Mouse (Mus musculus) hindbrain, embryonic 12.5 days (tissue): Measurements from ENCODE around the gene Zic2. TPM values are rescaled to one million over a fixed set of nuclear protein-coding genes. Genes with fewer than 3 reads are reported as not detected.
"Not testable (repeated sequence)": the region's sequence is repeated elsewhere in the genome, so short reads cannot be mapped to it uniquely, and the experiment has no call there.

Source experiments
- ATAC-seq: fragments of 200-750 bp; cut with Nextera tagmentation; 2 replicates; pipeline ENCODE4 v1.8.0; 2017; ENCODE audit warnings: moderate TSS enrichment; ENCODE audit not compliant: low FRiP score
- H3K27ac ChIP-seq: fragments of 300-500 bp; sonication (generic); 2 replicates; pipeline ENCODE4 v1.5.1; 2016; ENCODE audit warnings: mild to moderate bottlenecking
- H3K27me3 ChIP-seq: fragments of 300-500 bp; sonication (generic); 2 replicates; pipeline ENCODE4 v1.6.1; 2016; ENCODE audit warnings: mild to moderate bottlenecking
- H3K36me3 ChIP-seq: fragments of 300-500 bp; sonication (generic); 2 replicates; pipeline ENCODE4 v1.6.1; 2016; ENCODE audit warnings: mild to moderate bottlenecking
- H3K4me1 ChIP-seq: fragments of 300-500 bp; sonication (generic); 2 replicates; pipeline ENCODE4 v1.6.1; 2016
- H3K4me2 ChIP-seq: fragments of 300-500 bp; sonication (generic); replicated peaks from 2 replicates; pipeline ENCODE4 v1.6.1; 2016; ENCODE audit warnings: mild to moderate bottlenecking
- H3K4me3 ChIP-seq: fragments of 300-500 bp; sonication (generic); 2 replicates; pipeline ENCODE4 v1.5.1; 2016; ENCODE audit warnings: mild to moderate bottlenecking
- H3K9ac ChIP-seq: fragments of 300-500 bp; sonication (generic); 2 replicates; pipeline ENCODE4 v1.6.1; 2016; ENCODE audit warnings: mild to moderate bottlenecking, moderate library complexity
- H3K9me3 ChIP-seq: fragments of 300-500 bp; sonication (generic); replicated peaks from 2 replicates; pipeline ENCODE4 v1.6.1; 2016; ENCODE audit warnings: mild to moderate bottlenecking
- WGBS: fragments of 180-500 bp; shearing (Covaris S2); methylation state at CpG from one replicate; pipeline ENCODE4 v1.1.7; 2016; 5-methylcytosine and 5-hydroxymethylcytosine counted together
- polyA plus RNA-seq: library from polyadenylated mRNA; unstranded; fragments of >200 nt; fragmentation: Nextera tagmentation; extraction: Ambion mirVana; gene quantifications from 2 replicates; pipeline ENCODE4 v1.2.1, GENCODE M21; 2016

The Zic2 gene
- polyA plus RNA-seq, 1 experiment from 2014 or later, result 18.3 TPM

- ATAC-seq, result peak; percentile 73
- WGBS, result 3% methylated on average over 13 of the region's 13 CpGs
- peak overlapping the region; percentile 47 for H3K4me2 ChIP-seq
- peak overlapping the region; percentile 86 for H3K27ac ChIP-seq
- peak overlapping the region; percentile 10; the same call in 1 of the 2 replicates for H3K4me3 ChIP-seq
- peaks cover 42% of the 10 kb centered on the region for H3K4me1 ChIP-seq
- no peaks in the 10 kb centered on the region for H3K36me3 ChIP-seq
- no peaks in the 10 kb centered on the region for H3K9me3 ChIP-seq
- H3K27me3 ChIP-seq, result peaks cover 61% of the 10 kb centered on the region
- H3K9ac ChIP-seq, result no peak overlapping the region
Observed at GRCm38 (mm10) chr14:122452701-122453387, 22.4 kb upstream of the Zic2 start.

- no peak overlapping the region for H3K9ac ChIP-seq
- 2% methylated on average over 32 of the region's 32 CpGs for WGBS
- H3K27me3 ChIP-seq, result peaks cover 56% of the 10 kb centered on the region
- no peaks in the 10 kb centered on the region for H3K36me3 ChIP-seq
- ATAC-seq, result peak; percentile 82
- peak overlapping the region; percentile 86 for H3K27ac ChIP-seq
- H3K4me3 ChIP-seq, result peak overlapping the region; percentile 10
- H3K4me2 ChIP-seq, result peak overlapping the region; percentile 47
- no peaks in the 10 kb centered on the region for H3K9me3 ChIP-seq
- peaks cover 42% of the 10 kb centered on the region for H3K4me1 ChIP-seq
Observed at GRCm38 (mm10) chr14:122453388-122453995, 21.7 kb upstream of the Zic2 start.

GRCm38 (mm10) chr14:122453996-122454738, 21.1 kb upstream of the Zic2 start:
- Histone ChIP-seq H3K4me1 (peaks cover 42% of the 10 kb centered on the region), H3K9me3 (no peaks in the 10 kb centered on the region), H3K27me3 (peaks cover 55% of the 10 kb centered on the region), H3K4me2 (peak overlapping the region; percentile 47), H3K27ac (peak overlapping the region; percentile 86), H3K36me3 (no peaks in the 10 kb centered on the region), H3K4me3 (peak overlapping the region; percentile 10; the same call in 1 of the 2 replicates), H3K9ac (no peak overlapping the region)
- peak; percentile 42 for ATAC-seq
- 3% methylated on average over 12 of the region's 12 CpGs for WGBS

GRCm38 (mm10) chr14:122454901-122455561, 20.2 kb upstream of the Zic2 start:
- Histone ChIP-seq H3K27me3 (peaks cover 51% of the 10 kb centered on the region), H3K4me2 (no peak overlapping the region), H3K27ac (peak overlapping the region; percentile 62), H3K9me3 (no peaks in the 10 kb centered on the region), H3K4me1 (peaks cover 39% of the 10 kb centered on the region), H3K4me3 (no peak overlapping the region), H3K9ac (no peak overlapping the region), H3K36me3 (no peaks in the 10 kb centered on the region)
- 17% methylated on average over 10 of the region's 10 CpGs for WGBS
- ATAC-seq, result no peak

- Histone ChIP-seq H3K4me3 (no peak overlapping the region), H3K4me1 (peaks cover 34% of the 10 kb centered on the region), H3K27ac (peak overlapping the region; percentile 62; the same call in 1 of the 2 replicates), H3K9me3 (no peaks in the 10 kb centered on the region), H3K27me3 (peaks cover 51% of the 10 kb centered on the region), H3K9ac (no peak overlapping the region), H3K4me2 (no peak overlapping the region), H3K36me3 (no peaks in the 10 kb centered on the region)
- ATAC-seq, result no peak
- WGBS, result 29% methylated on average over 4 of the region's 4 CpGs
Observed at GRCm38 (mm10) chr14:122455562-122455958, 19.7 kb upstream of the Zic2 start.

- WGBS, result 70% methylated on average over 9 of the region's 12 CpGs
- H3K9me3 ChIP-seq, H3K27ac ChIP-seq, H3K4me3 ChIP-seq, H3K36me3 ChIP-seq, ATAC-seq, H3K9ac ChIP-seq: not testable (repeated sequence)
- Histone ChIP-seq H3K27me3 (peaks cover 57% of the 10 kb centered on the region), H3K4me1 (peaks cover 14% of the 10 kb centered on the region), H3K4me2 (peak overlapping the region; percentile 44)
Observed at GRCm38 (mm10) chr14:122459332-122459731, 15.9 kb upstream of the Zic2 start.

- peaks cover 16% of the 10 kb centered on the region for H3K4me1 ChIP-seq
Observed at GRCm38 (mm10) chr14:122459776-122460175, 15.5 kb upstream of the Zic2 start.

GRCm38 (mm10) chr14:122460226-122460625, 15.0 kb upstream of the Zic2 start:
- Histone ChIP-seq H3K4me1 (peaks cover 21% of the 10 kb centered on the region), H3K9me3 (no peaks in the 10 kb centered on the region), H3K9ac (0 out of 2 replicates have a peak overlapping the region, but pooled peaks have one; percentile 15), H3K27ac (no peak overlapping the region), H3K36me3 (no peaks in the 10 kb centered on the region), H3K27me3 (peaks cover 60% of the 10 kb centered on the region), H3K4me3 (peak overlapping the region; percentile 19), H3K4me2 (peak overlapping the region; percentile 44)
- no peak for ATAC-seq
- 30% methylated on average over 5 of the region's 5 CpGs for WGBS

More at GRCm38 (mm10) chr14:122459776-122460175, 15.5 kb upstream of the Zic2 start:
- H3K27ac ChIP-seq, result no peak overlapping the region
- H3K9ac ChIP-seq, result peak overlapping the region; percentile 5; the same call in 1 of the 2 replicates
- H3K27me3 ChIP-seq, result peaks cover 58% of the 10 kb centered on the region
- 0 out of 2 replicates have a peak overlapping the region, but pooled peaks have one; percentile 9 for H3K4me3 ChIP-seq
- peak overlapping the region; percentile 44 for H3K4me2 ChIP-seq
- no peaks in the 10 kb centered on the region for H3K9me3 ChIP-seq
- no peaks in the 10 kb centered on the region for H3K36me3 ChIP-seq
- 75% methylated on average over 1 of the region's 1 CpGs for WGBS
- ATAC-seq, result no peak

GRCm38 (mm10) chr14:122461500-122461899, 13.7 kb upstream of the Zic2 start:
- Histone ChIP-seq H3K27ac (peak overlapping the region; percentile 95; the same call in 1 of the 2 replicates), H3K9me3 (no peaks in the 10 kb centered on the region), H3K4me1 (peaks cover 30% of the 10 kb centered on the region), H3K36me3 (no peaks in the 10 kb centered on the region), H3K27me3 (peaks cover 65% of the 10 kb centered on the region), H3K9ac (peak overlapping the region; percentile 85), H3K4me3 (peak overlapping the region; percentile 61), H3K4me2 (peak overlapping the region; percentile 69)
- no peak for ATAC-seq
- WGBS, result 24% methylated on average over 3 of the region's 3 CpGs

GRCm38 (mm10) chr14:122461966-122462365, 13.3 kb upstream of the Zic2 start:
- H3K4me3 ChIP-seq, result peak overlapping the region; percentile 61
- peaks cover 30% of the 10 kb centered on the region for H3K4me1 ChIP-seq
- H3K27ac ChIP-seq, result peak overlapping the region; percentile 95
- peaks cover 68% of the 10 kb centered on the region for H3K27me3 ChIP-seq
- H3K9me3 ChIP-seq, result no peaks in the 10 kb centered on the region
- peak overlapping the region; percentile 85 for H3K9ac ChIP-seq
- peak overlapping the region; percentile 69 for H3K4me2 ChIP-seq
- 8% methylated on average over 9 of the region's 9 CpGs for WGBS
- ATAC-seq, result no peak
- H3K36me3 ChIP-seq, result no peaks in the 10 kb centered on the region

GRCm38 (mm10) chr14:122462689-122463079, 12.6 kb upstream of the Zic2 start:
- H3K4me3 ChIP-seq, result peak overlapping the region; percentile 61
- no peak for ATAC-seq
- no peaks in the 10 kb centered on the region for H3K9me3 ChIP-seq
- peak overlapping the region; percentile 95 for H3K27ac ChIP-seq
- H3K27me3 ChIP-seq, result peaks cover 74% of the 10 kb centered on the region
- WGBS, result 3% methylated on average over 17 of the region's 17 CpGs
- H3K4me1 ChIP-seq, result peaks cover 30% of the 10 kb centered on the region
- no peaks in the 10 kb centered on the region for H3K36me3 ChIP-seq
- peak overlapping the region; percentile 85 for H3K9ac ChIP-seq
- peak overlapping the region; percentile 69 for H3K4me2 ChIP-seq
